Mouse (Mus musculus) hindbrain, embryonic 12.5 days (tissue): ENCODE measurements around the gene Rbpms2. TPM values are rescaled to one million over a fixed set of nuclear protein-coding genes. Genes with fewer than 3 reads are reported as not detected.
A peak's percentile ranks its signal among the peaks of the same experiment; 100 is the strongest.

Experiments used
- ATAC-seq: fragments of 200-750 bp; cut with Nextera tagmentation; 2 replicates; pipeline ENCODE4 v1.8.0; 2017; ENCODE audit warnings: moderate TSS enrichment; ENCODE audit not compliant: low FRiP score
- H3K27ac ChIP-seq: fragments of 300-500 bp; sonication (generic); 2 replicates; pipeline ENCODE4 v1.5.1; 2016; ENCODE audit warnings: mild to moderate bottlenecking
- H3K27me3 ChIP-seq: fragments of 300-500 bp; sonication (generic); 2 replicates; pipeline ENCODE4 v1.6.1; 2016; ENCODE audit warnings: mild to moderate bottlenecking
- H3K36me3 ChIP-seq: fragments of 300-500 bp; sonication (generic); 2 replicates; pipeline ENCODE4 v1.6.1; 2016; ENCODE audit warnings: mild to moderate bottlenecking
- H3K4me1 ChIP-seq: fragments of 300-500 bp; sonication (generic); 2 replicates; pipeline ENCODE4 v1.6.1; 2016
- H3K4me2 ChIP-seq: fragments of 300-500 bp; sonication (generic); replicated peaks from 2 replicates; pipeline ENCODE4 v1.6.1; 2016; ENCODE audit warnings: mild to moderate bottlenecking
- H3K4me3 ChIP-seq: fragments of 300-500 bp; sonication (generic); 2 replicates; pipeline ENCODE4 v1.5.1; 2016; ENCODE audit warnings: mild to moderate bottlenecking
- H3K9ac ChIP-seq: fragments of 300-500 bp; sonication (generic); 2 replicates; pipeline ENCODE4 v1.6.1; 2016; ENCODE audit warnings: mild to moderate bottlenecking, moderate library complexity
- H3K9me3 ChIP-seq: fragments of 300-500 bp; sonication (generic); replicated peaks from 2 replicates; pipeline ENCODE4 v1.6.1; 2016; ENCODE audit warnings: mild to moderate bottlenecking
- WGBS: fragments of 180-500 bp; shearing (Covaris S2); methylation state at CpG from one replicate; pipeline ENCODE4 v1.1.7; 2016; 5-methylcytosine and 5-hydroxymethylcytosine counted together
- polyA plus RNA-seq: library from polyadenylated mRNA; unstranded; fragments of >200 nt; fragmentation: Nextera tagmentation; extraction: Ambion mirVana; gene quantifications from 2 replicates; pipeline ENCODE4 v1.2.1, GENCODE M21; 2016

The Rbpms2 gene
- polyA plus RNA-seq, 1 experiment from 2014 or later = 15.0 TPM

DNA sequence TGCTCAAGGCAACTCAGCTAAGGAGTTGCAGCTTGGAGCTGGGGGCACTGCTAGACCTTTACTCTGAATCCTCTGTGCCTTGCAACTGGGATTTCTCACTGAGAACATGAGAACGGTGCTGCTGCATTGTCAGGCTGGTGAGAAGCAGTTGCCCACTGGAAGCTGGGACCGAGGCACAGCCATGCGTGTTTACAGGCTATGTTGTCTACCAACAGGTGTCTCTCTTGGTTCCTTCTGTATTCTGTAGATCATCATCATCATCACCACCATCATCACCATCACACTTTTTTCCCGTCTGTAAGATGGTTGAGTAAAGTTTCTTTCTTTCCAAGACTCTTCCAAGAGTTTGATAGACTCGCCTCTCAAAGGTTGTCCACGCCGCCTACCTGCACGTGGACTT lies 38.3 kb downstream of the Rbpms2 start, which contains the start of gene Oaz2:
Oaz2 (plus strand) TSS at position 301 of the 400 bp plus-strand sequence.
- H3K4me1 ChIP-seq = no peaks in the 10 kb centered on the region
- no peak within 1 kb of the TSS for H3K4me3 ChIP-seq
- WGBS = 94% methylated on average over 8 of the region's 8 CpGs
- H3K27me3 ChIP-seq = no peaks in the 10 kb centered on the region
- H3K9ac ChIP-seq = no peak within 1 kb of the TSS
- no peak for ATAC-seq
- no peaks in the 10 kb centered on the region for H3K36me3 ChIP-seq
- H3K9me3 ChIP-seq = no peaks in the 10 kb centered on the region
- H3K4me2 ChIP-seq = no peak within 1 kb of the TSS
- no peak within 1 kb of the TSS for H3K27ac ChIP-seq

- H3K36me3 ChIP-seq = no peaks in the 10 kb centered on the region
- H3K4me1 ChIP-seq = peaks cover 7% of the 10 kb centered on the region
- no peak for ATAC-seq
- H3K9me3 ChIP-seq = no peaks in the 10 kb centered on the region
- H3K27ac ChIP-seq = no peak overlapping the region
- H3K4me3 ChIP-seq = no peak overlapping the region
- no peak overlapping the region for H3K9ac ChIP-seq
- no peaks in the 10 kb centered on the region for H3K27me3 ChIP-seq
- WGBS = 50% methylated on average over 9 of the region's 9 CpGs
- no peak overlapping the region for H3K4me2 ChIP-seq
Measured at GRCm38 (mm10) chr9:65671431-65671931, 42.0 kb downstream of the Rbpms2 start.

- Histone ChIP-seq H3K4me2 (no peak overlapping the region), H3K4me1 (peaks cover 17% of the 10 kb centered on the region), H3K27me3 (no peaks in the 10 kb centered on the region), H3K4me3 (no peak overlapping the region), H3K36me3 (no peaks in the 10 kb centered on the region), H3K27ac (peak overlapping the region; percentile 17; the same call in 1 of the 2 replicates), H3K9me3 (no peaks in the 10 kb centered on the region), H3K9ac (no peak overlapping the region)
- no peak for ATAC-seq
- 80% methylated on average over 11 of the region's 11 CpGs for WGBS
Measured at GRCm38 (mm10) chr9:65672996-65673395, 43.5 kb downstream of the Rbpms2 start.

DNA sequence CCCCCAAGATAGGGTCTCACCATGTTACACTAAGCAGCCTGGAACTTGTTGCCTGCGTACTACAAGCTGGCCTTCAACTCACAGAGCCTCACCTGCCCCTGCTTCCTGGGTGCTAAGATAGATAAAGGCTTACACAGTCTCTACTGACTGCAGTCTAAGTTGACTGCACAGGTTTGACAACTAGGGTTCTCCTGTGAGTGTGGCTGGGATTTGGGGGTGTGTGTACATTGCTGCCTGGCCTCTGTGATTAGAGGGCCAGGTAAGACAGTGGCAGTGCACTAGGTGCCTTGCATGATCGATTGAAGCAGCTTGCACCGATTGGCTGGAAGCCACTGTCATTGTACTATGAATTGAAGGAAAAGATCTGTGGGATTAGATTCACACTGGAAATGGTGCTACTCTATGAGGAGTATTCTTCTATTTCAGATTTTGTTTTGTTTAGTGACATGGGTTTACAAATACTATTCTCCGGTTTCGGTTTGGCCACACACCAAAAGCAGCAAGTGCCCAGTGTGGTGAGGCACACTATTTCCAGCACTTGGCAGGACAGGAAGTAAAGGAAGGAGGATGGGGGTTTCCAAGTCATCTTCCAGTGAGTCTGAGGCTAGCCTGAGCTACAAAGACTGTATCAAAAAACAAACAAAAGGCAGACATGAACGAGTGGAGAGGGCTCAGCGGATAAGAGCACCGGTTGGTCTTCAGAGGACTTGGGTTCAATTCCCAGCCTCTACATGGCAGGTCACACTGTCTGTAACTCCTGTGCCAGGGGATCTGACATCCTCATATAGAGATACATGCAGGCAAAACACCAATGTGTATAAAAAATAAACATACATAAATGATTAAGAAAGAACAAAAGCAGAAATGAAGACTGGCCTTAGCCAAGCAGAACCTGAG lies 46.3 kb downstream of the Rbpms2 start:
- H3K27me3 ChIP-seq = no peaks in the 10 kb centered on the region
- ATAC-seq = peak; percentile 66

DNA sequence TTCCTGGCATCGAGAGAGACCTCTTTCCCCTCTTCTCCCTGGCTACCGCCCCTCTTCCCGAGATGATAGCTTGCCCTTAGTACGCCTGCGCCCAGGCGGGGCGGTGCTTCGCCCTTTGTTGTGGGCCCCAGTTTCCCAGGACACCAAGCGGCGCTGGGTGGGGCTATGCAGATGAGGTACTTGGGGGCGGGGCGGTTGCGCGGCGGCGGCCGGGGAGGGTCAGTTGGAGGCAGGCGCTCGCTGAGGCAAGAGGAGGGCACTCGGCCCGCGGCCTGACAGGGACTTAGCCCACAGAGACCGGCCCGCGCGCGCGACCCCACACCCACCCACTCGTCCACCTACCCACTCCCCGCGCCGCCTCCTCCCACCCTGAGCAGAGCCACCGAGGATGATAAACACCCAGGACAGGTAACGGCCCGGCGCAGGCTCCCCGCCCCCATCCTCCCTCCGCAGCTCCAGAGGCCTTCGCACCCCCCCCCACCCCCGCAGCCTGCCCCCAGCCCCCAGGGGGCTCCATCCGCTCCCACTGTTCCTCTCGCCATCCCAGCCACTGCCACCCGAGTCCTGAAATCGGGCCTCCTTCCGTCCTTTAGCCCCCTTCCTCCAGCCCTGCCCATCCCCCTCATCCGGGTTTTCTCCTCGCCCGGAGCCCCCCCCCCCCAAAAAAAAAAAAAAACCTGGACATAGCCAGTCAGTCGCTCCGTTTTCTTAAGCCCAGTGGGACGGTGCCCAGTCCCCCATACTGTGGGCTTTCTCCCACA lies 47.1 kb downstream of the Rbpms2 start:
- Histone ChIP-seq H3K27ac (peak overlapping the region; percentile 80), H3K9me3 (no peaks in the 10 kb centered on the region), H3K36me3 (no peaks in the 10 kb centered on the region), H3K4me1 (peaks cover 48% of the 10 kb centered on the region), H3K4me3 (peak overlapping the region; percentile 80), H3K9ac (peak overlapping the region; percentile 95), H3K27me3 (no peaks in the 10 kb centered on the region), H3K4me2 (peak overlapping the region; percentile 93)
- under 1% methylated on average over 42 of the region's 51 CpGs for WGBS
- peak; percentile 98 for ATAC-seq

More for the DNA sequence above, 46.3 kb downstream of the Rbpms2 start:
- H3K36me3 ChIP-seq = no peaks in the 10 kb centered on the region
- 57% methylated on average over 8 of the region's 8 CpGs for WGBS
- H3K4me1 ChIP-seq = peaks cover 44% of the 10 kb centered on the region
- H3K4me2 ChIP-seq = peak overlapping the region; percentile 93
- peak overlapping the region; percentile 95 for H3K9ac ChIP-seq
- no peaks in the 10 kb centered on the region for H3K9me3 ChIP-seq
- peak overlapping the region; percentile 80 for H3K4me3 ChIP-seq
- H3K27ac ChIP-seq = peak overlapping the region; percentile 80

DNA sequence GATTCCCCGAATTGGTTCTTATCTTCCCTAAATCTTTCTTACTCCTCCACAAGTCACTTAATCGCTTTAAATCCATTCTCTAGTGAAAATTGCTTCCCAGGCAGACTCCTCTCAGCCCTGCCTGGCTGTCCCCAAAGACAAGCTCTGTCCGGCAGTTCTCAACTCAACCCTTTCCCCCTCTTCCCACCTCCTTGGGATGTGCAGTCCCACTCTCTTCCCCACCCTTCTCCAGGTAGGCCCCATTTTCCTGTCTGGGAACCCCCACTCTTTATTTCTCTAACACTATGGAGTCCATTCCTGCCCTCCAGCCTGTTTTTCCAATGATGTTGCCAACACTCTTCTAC lies 47.6 kb downstream of the Rbpms2 start:
- Histone ChIP-seq H3K9me3 (no peaks in the 10 kb centered on the region), H3K36me3 (no peaks in the 10 kb centered on the region), H3K4me2 (peak overlapping the region; percentile 93), H3K9ac (peak overlapping the region; percentile 95), H3K4me1 (peaks cover 48% of the 10 kb centered on the region), H3K27ac (peak overlapping the region; percentile 80), H3K4me3 (peak overlapping the region; percentile 80), H3K27me3 (no peaks in the 10 kb centered on the region)
- no peak for ATAC-seq
- WGBS = 4% methylated on average over 3 of the region's 3 CpGs

DNA sequence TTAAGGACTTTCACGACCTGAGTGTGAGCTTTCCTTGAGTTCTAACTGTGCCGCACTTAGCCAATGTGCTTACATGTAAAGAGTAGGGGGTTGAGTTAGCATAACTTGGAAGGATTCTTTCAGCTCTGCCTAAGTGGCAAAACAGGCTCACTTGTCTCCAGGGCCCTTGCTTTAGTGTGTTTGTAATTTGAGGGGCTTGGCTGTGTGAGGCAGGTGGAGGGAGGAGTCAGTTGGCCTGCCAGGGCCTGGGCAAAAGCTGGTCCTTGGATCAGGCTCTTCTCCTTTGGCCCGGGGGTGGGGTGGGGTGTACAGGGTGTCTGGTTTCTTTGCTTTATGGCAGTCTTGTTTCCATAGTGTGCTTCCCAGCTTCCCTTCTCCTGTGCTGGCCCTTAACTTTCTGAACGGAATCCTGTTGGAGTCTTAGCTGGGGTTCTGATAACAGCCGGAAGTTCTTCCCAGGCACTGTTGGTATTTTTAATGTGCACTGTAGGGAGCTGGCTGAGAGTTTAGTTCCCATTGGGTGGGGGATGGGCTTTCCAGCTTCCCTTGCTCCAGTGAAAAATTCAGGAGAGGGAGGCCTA lies 49.8 kb downstream of the Rbpms2 start:
- H3K27ac ChIP-seq = peak overlapping the region; percentile 25
- no peaks in the 10 kb centered on the region for H3K27me3 ChIP-seq
- no peaks in the 10 kb centered on the region for H3K36me3 ChIP-seq
- no peak for ATAC-seq
- H3K9me3 ChIP-seq = no peaks in the 10 kb centered on the region
- H3K4me1 ChIP-seq = peaks cover 53% of the 10 kb centered on the region
- peak overlapping the region; percentile 80 for H3K4me3 ChIP-seq
- peak overlapping the region; percentile 32; the same call in 1 of the 2 replicates for H3K9ac ChIP-seq
- H3K4me2 ChIP-seq = peak overlapping the region; percentile 93
- WGBS = 26% methylated on average over 5 of the region's 5 CpGs

DNA sequence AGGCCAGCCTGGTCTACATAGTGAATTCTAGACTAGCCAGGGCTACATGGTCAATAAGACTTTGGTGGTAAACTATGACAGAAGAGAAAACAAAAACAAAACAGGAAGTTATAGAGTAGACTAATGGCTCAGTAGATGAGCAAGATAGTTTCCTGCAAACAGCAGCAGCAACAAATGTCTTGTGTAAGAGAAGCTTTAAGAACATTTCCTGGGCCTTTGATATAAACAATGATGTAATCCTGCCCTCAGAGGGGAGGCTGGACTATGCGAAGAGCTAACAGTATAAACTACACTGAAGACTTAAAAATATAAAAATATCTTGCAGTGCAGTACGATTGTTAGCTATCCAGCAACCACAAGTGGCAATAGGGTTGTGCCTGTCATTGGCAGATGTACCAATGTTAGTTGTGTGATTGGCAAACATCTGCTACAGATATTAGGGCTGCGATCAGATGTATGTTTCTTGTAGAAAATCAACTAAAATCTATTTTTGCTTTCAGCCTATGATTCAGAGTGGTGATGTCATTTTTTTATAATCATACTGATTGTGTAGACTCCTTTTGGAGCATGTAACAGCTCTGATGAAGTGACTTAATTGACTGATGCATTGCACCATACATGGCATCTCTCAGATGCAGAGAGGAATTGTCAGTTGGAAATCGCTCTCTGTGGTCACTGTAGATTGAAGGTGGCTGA lies 51.6 kb downstream of the Rbpms2 start:
- Histone ChIP-seq H3K4me2 (no peak overlapping the region), H3K27ac (no peak overlapping the region), H3K4me3 (no peak overlapping the region), H3K36me3 (peaks cover 7% of the 10 kb centered on the region), H3K27me3 (no peaks in the 10 kb centered on the region), H3K9ac (no peak overlapping the region), H3K9me3 (no peaks in the 10 kb centered on the region), H3K4me1 (peaks cover 46% of the 10 kb centered on the region)
- 89% methylated on average over 4 of the region's 4 CpGs for WGBS
- ATAC-seq = no peak

GRCm38 (mm10) chr9:65681634-65681940 lies 52.1 kb downstream of the Rbpms2 start:
- Histone ChIP-seq H3K9ac (no peak overlapping the region), H3K27me3 (no peaks in the 10 kb centered on the region), H3K36me3 (peaks cover 12% of the 10 kb centered on the region), H3K4me2 (no peak overlapping the region), H3K4me3 (no peak overlapping the region), H3K27ac (0 out of 2 replicates have a peak overlapping the region, but pooled peaks have one; percentile 7), H3K4me1 (peaks cover 46% of the 10 kb centered on the region), H3K9me3 (no peaks in the 10 kb centered on the region)
- ATAC-seq = no peak
- 89% methylated on average over 2 of the region's 2 CpGs for WGBS

DNA sequence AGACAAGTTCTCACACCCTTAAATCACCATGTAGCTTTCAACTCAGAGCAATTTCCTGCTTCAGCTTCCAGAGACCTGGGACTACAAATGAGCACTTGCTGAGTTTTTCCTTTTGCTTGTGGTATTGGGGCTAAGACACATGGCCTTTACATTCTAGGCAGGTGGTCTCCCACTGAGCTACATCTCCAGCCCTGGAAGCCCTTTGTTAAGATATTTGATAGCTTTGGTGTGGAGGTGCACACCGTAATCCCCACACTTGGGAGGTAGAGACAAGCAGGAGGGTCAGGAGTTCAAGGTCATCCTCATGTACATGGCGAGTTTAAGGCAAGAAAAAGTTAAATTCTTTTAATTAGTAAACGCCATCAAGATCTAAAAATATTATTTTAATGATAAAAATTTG lies 52.7 kb downstream of the Rbpms2 start:
- no peaks in the 10 kb centered on the region for H3K27me3 ChIP-seq
- H3K4me3 ChIP-seq = no peak overlapping the region
- no peaks in the 10 kb centered on the region for H3K9me3 ChIP-seq
- H3K36me3 ChIP-seq = peaks cover 17% of the 10 kb centered on the region
- 90% methylated on average over 3 of the region's 3 CpGs for WGBS
- no peak overlapping the region for H3K4me2 ChIP-seq
- ATAC-seq = no peak
- H3K4me1 ChIP-seq = peaks cover 44% of the 10 kb centered on the region
- H3K27ac ChIP-seq = no peak overlapping the region
- no peak overlapping the region for H3K9ac ChIP-seq

DNA sequence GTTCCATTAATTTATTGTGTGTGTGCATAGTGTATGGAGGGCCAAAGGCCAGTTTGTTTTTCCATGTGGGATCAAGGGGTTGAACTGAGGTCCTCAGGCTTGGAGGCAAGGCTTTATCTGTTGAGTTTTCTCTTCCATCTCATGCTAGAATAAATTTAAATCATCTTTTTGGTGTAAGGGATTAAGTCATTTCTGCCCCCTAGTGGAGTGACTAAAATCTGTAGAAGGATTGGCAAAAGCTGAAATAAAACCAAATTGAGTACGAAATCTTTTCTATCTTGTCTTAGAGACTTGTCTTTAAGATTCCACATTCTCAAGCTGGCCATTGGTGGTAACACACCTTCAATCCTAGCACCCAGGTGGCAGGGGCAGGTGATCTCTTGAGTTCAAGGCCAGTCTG lies 53.5 kb downstream of the Rbpms2 start:
- 86% methylated on average over 1 of the region's 1 CpGs for WGBS
- Histone ChIP-seq H3K27me3 (no peaks in the 10 kb centered on the region), H3K27ac (no peak overlapping the region), H3K36me3 (peaks cover 25% of the 10 kb centered on the region), H3K4me2 (no peak overlapping the region), H3K4me1 (peaks cover 36% of the 10 kb centered on the region), H3K9me3 (no peaks in the 10 kb centered on the region), H3K4me3 (no peak overlapping the region), H3K9ac (no peak overlapping the region)
- no peak for ATAC-seq

GRCm38 (mm10) chr9:65684704-65685103 lies 55.3 kb downstream of the Rbpms2 start:
- H3K27ac ChIP-seq = no peak overlapping the region
- no peaks in the 10 kb centered on the region for H3K27me3 ChIP-seq
- no peaks in the 10 kb centered on the region for H3K9me3 ChIP-seq
- no peak overlapping the region for H3K4me2 ChIP-seq
- ATAC-seq = no peak
- no peak overlapping the region for H3K4me3 ChIP-seq
- 88% methylated on average over 2 of the region's 2 CpGs for WGBS
- H3K4me1 ChIP-seq = peaks cover 19% of the 10 kb centered on the region
- H3K9ac ChIP-seq = no peak overlapping the region
- H3K36me3 ChIP-seq = peaks cover 34% of the 10 kb centered on the region
